Comparison of ENCODE assay signal across 16 mouse cellular contexts in the genomic region with DNA sequence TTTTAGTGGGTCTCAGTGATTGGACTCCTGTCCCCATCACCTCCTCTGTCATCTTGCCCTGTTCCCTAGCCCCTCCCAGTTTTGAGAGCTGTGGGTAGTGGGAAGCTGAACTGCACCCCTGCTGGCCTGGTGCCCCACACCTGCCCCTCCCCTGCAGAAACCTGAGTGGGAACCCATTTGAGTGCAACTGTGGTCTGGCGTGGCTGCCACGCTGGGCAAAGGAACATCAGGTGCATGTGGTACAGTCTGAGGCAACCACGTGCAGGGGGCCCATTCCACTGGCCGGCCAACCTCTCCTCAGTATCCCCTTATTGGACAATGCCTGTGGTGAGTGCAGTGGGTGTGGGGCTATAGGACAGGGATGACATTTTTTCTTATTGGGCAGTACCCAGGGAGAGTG. TPM values are rescaled to one million over a fixed set of nuclear protein-coding genes. Genes with fewer than 3 reads are reported as not detected.
"Had no signal": no experiment of that assay in that cellular context is flagged by ENCODE, and none has a peak within 500 bp of the region (broad histone marks: within the 10 kb centered on the region; RNA-seq: fewer than 3 reads in every experiment).

No protein-coding gene starts in this region.

- DNase-seq: retina, postnatal 1 day; right cerebral cortex, adult 18-20 months; right cerebral cortex, postnatal 14 days; right cerebral cortex, postnatal 25 days; right cerebral cortex, postnatal 4 days; spleen, adult 18-20 months; thymus, adult 18-20 months; thymus, adult 2 months; thymus, postnatal 14 days; thymus, postnatal 25 days; thymus, postnatal 36 days; thymus, postnatal 4 days had no signal

- H3K4me2 ChIP-seq: neural tube, embryonic 13.5 days; neural tube, embryonic 15.5 days; stomach, embryonic 15.5 days had no signal

- H3K4me3 ChIP-seq: neural tube, embryonic 13.5 days; neural tube, embryonic 15.5 days; stomach, embryonic 15.5 days had no signal

- H3K27me3 ChIP-seq: neural tube, embryonic 13.5 days; neural tube, embryonic 15.5 days; stomach, embryonic 15.5 days had no signal

RNA-seq across cellular contexts. Expression of a gene that starts 30.4 kb away (rescaled TPM):
- total RNA-seq: neutrophil, adult 5-6 weeks had no signal
